Mouse (Mus musculus) left cerebral cortex, adult 18-20 months (tissue): ENCODE data around the gene Tmem117. TPM values are rescaled to one million over a fixed set of nuclear protein-coding genes. Genes with fewer than 3 reads are reported as not detected.

Experiments
- DNase-seq, 2 experiments: peaks; one replicate each; pipeline ENCODE4 v3.0.0; 2021 to 2022; ENCODE audit warnings: low spot score in 2 of 2, mixed read lengths in 1 of 2
- total RNA-seq, 2 experiments: library from RNA; stranded (reverse); gene quantifications; 2 replicates each; pipeline ENCODE4 v1.2.3; 2021

The Tmem117 gene
- total RNA-seq, 2 experiments from 2014 or later = 5.8 to 7.2 TPM

- no peak for DNase-seq
Measured at GRCm38 (mm10) chr15:94646012-94646411, 17.0 kb downstream of the Tmem117 start.

GRCm38 (mm10) chr15:94648430-94648829 lies 19.4 kb downstream of the Tmem117 start:
- DNase-seq = no peak

GRCm38 (mm10) chr15:94649071-94649765 lies 20.2 kb downstream of the Tmem117 start:
- no peak for DNase-seq

- DNase-seq = no peak
Measured at GRCm38 (mm10) chr15:94649766-94650120, 20.7 kb downstream of the Tmem117 start.

- no peak for DNase-seq
Measured at GRCm38 (mm10) chr15:94651350-94651749, 22.3 kb downstream of the Tmem117 start.

- DNase-seq = peak; percentile 23 to 63
Measured at GRCm38 (mm10) chr15:94651969-94652842, 23.2 kb downstream of the Tmem117 start.

GRCm38 (mm10) chr15:94652843-94653206 lies 23.8 kb downstream of the Tmem117 start:
- no peak for DNase-seq

GRCm38 (mm10) chr15:94655811-94656323 lies 26.8 kb downstream of the Tmem117 start:
- DNase-seq = no peak

GRCm38 (mm10) chr15:94657882-94658281 lies 28.9 kb downstream of the Tmem117 start:
- DNase-seq = no peak

- no peak for DNase-seq
Measured at GRCm38 (mm10) chr15:94658392-94659111, 29.5 kb downstream of the Tmem117 start.

- DNase-seq = no peak
Measured at GRCm38 (mm10) chr15:94659112-94659437, 30.0 kb downstream of the Tmem117 start.

GRCm38 (mm10) chr15:94660913-94661312 lies 31.9 kb downstream of the Tmem117 start:
- DNase-seq = no peak

- DNase-seq = peak in 1 of 2 experiments; percentile 36
Measured at GRCm38 (mm10) chr15:94661398-94661797, 32.4 kb downstream of the Tmem117 start.

- DNase-seq = no peak
Measured at GRCm38 (mm10) chr15:94664612-94665011, 35.6 kb downstream of the Tmem117 start.

GRCm38 (mm10) chr15:94681135-94681534 lies 52.1 kb downstream of the Tmem117 start:
- DNase-seq = no peak

- no peak for DNase-seq
Measured at GRCm38 (mm10) chr15:94684269-94684668, 55.2 kb downstream of the Tmem117 start.

GRCm38 (mm10) chr15:94687176-94687575 lies 58.1 kb downstream of the Tmem117 start:
- DNase-seq = no peak

GRCm38 (mm10) chr15:94687629-94688028 lies 58.6 kb downstream of the Tmem117 start:
- DNase-seq = no peak

GRCm38 (mm10) chr15:94689195-94689883 lies 60.3 kb downstream of the Tmem117 start:
- no peak for DNase-seq

GRCm38 (mm10) chr15:94689884-94690231 lies 60.8 kb downstream of the Tmem117 start:
- no peak for DNase-seq

GRCm38 (mm10) chr15:94722759-94723158 lies 93.7 kb downstream of the Tmem117 start:
- peak; percentile 81 for DNase-seq
